Comparison of ENCODE assay signal across 9 mouse cellular contexts in the genomic region with DNA sequence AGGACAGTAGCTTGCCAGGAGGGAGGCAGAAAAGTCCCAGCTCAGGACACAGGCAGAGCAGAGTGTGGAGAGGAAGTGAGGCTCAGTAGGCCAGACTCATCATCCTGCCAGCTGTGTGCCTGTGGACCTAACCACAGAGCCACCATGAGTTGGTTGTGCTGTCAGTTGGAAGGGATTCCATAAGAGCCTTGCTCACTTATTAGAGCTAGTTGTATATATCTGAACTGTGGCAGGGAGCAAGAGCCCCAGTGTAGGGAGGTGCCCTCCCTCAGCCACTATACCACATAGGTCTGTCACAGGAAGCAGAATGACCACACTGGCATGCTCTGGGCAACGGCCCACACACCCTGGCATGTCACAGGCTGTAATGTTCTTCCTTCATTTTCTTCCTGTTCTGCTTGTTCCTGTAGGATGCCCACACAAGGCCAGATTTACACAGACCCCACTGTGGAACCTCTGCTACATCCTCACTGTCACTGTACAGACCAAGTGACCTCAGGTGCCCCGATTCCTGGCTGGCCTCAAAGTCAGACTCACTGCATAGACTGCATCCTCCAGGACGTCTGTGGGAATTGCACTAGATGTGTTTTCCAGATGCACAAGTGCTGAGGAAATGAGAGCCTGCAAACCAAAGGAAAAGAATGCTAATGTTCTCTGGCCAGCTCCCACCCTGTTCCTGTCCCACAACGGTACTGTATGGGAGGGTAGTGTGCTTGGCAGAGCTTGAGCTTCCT. TPM values are rescaled to one million over a fixed set of nuclear protein-coding genes. Genes with fewer than 3 reads are reported as not detected.
DNase-seq lines count a peak whose midpoint lies in the region; ATAC-seq and TF ChIP-seq lines count a peak whose summit lies in the region.
"Had no signal": no experiment of that assay in that cellular context is flagged by ENCODE, and none has a peak within 500 bp of the region (broad histone marks: within the 10 kb centered on the region; RNA-seq: fewer than 3 reads in every experiment).

No protein-coding gene starts in this region.

- 0 out of 2 replicates have a peak, but pooled peaks cover 2% of the 10 kb centered on the region for H3K4me1 ChIP-seq in embryonic facial prominence, embryonic 11.5 days (ENCODE audit: control insufficient read depth, insufficient read depth, low read length)
- H3K4me1 ChIP-seq in heart, postnatal 0 days (ENCODE audit: control insufficient read depth, insufficient read depth) = 0 out of 2 replicates have a peak, but pooled peaks cover 12% of the 10 kb centered on the region
- H3K4me1 ChIP-seq in midbrain, embryonic 13.5 days (replicated peaks) = peaks cover 21% of the 10 kb centered on the region

- no peaks in the 10 kb centered on the region for H3K36me3 ChIP-seq in embryonic facial prominence, embryonic 11.5 days (replicated peaks; ENCODE audit: control insufficient read depth, insufficient read depth, low read depth, low read length)
- no peaks in the 10 kb centered on the region for H3K36me3 ChIP-seq in heart, postnatal 0 days (replicated peaks; ENCODE audit: control insufficient read depth, insufficient read depth, low read length)
- no peaks in the 10 kb centered on the region for H3K36me3 ChIP-seq in midbrain, embryonic 13.5 days

- peak overlapping the region; percentile 1; the same call in 1 of the 2 replicates for H3K9ac ChIP-seq in embryonic facial prominence, embryonic 11.5 days (replicated peaks; ENCODE audit: low read length)
- no peak overlapping the region for H3K9ac ChIP-seq in heart, postnatal 0 days (replicated peaks; ENCODE audit: low read depth, low read length)
- no peak overlapping the region for H3K9ac ChIP-seq in midbrain, embryonic 13.5 days (replicated peaks)

- no peak overlapping the region for H3K4me2 ChIP-seq in embryonic facial prominence, embryonic 11.5 days (ENCODE audit: low read depth, low read length)
- H3K4me2 ChIP-seq in heart, postnatal 0 days (ENCODE audit: low read depth, low read length) = no peak overlapping the region
- no peak overlapping the region for H3K4me2 ChIP-seq in midbrain, embryonic 13.5 days (replicated peaks)

- H3K4me3 ChIP-seq in embryonic facial prominence, embryonic 11.5 days (ENCODE audit: low read depth, low read length) = no peak overlapping the region
- no peak overlapping the region for H3K4me3 ChIP-seq in heart, postnatal 0 days (ENCODE audit: low read depth, low read length)
- H3K4me3 ChIP-seq in midbrain, embryonic 13.5 days (replicated peaks) = no peak overlapping the region

- DNase-seq in 3134 (ENCODE audit: extremely low read depth, insufficient read length, low spot score) = peak; percentile 50
- no peak for DNase-seq in embryonic facial prominence, embryonic 11.5 days (ENCODE audit: low spot score)
- DNase-seq in heart, postnatal 0 days (ENCODE audit: low spot score) = peak; percentile 69
- DNase-seq in lung, postnatal 36 days = peak; percentile 63
- no peak for DNase-seq in testis, postnatal 14 days (ENCODE audit: low spot score)
- DNase-seq in left cerebral cortex, postnatal 25 days (ENCODE audit: low spot score in 2 of 2) = no peak
- DNase-seq in layer of hippocampus, postnatal 14 days (ENCODE audit: low spot score in 2 of 2) = no peak
- DNase-seq: cerebellum, adult 2 months had no signal

- no peak overlapping the region for H3K27ac ChIP-seq in embryonic facial prominence, embryonic 11.5 days (replicated peaks; ENCODE audit: low read depth, low read length)
- H3K27ac ChIP-seq in heart, postnatal 0 days (ENCODE audit: low read depth) = peak overlapping the region; percentile 14
- H3K27ac ChIP-seq in midbrain, embryonic 13.5 days = no peak overlapping the region

- 0 out of 2 replicates have a peak, but pooled peaks have one; percentile 65 for TF ChIP-seq EP300 in heart, postnatal 0 days (IDR thresholded peaks at IDR 0.05; ENCODE audit: low read depth)

- intact Hi-C loops in left cerebral cortex, postnatal 25 days (cut with DNase I) = no loop called here

- ATAC-seq in embryonic facial prominence, embryonic 11.5 days (replicated peaks; ENCODE audit: insufficient number of reproducible peaks, low FRiP score, low TSS enrichment, low read depth) = no peak
- peak; percentile 82 for ATAC-seq in heart, postnatal 0 days (ENCODE audit: insufficient read depth, low read depth)
- no peak for ATAC-seq in midbrain, embryonic 13.5 days

- no peaks in the 10 kb centered on the region for H3K9me3 ChIP-seq in embryonic facial prominence, embryonic 11.5 days (replicated peaks; ENCODE audit: control insufficient read depth, low read length)
- H3K9me3 ChIP-seq in heart, postnatal 0 days (replicated peaks; ENCODE audit: control insufficient read depth, low read length) = no peaks in the 10 kb centered on the region
- H3K9me3 ChIP-seq in midbrain, embryonic 13.5 days = no peaks in the 10 kb centered on the region

- TF ChIP-seq CTCF in heart, postnatal 0 days (IDR thresholded peaks at IDR 0.05; ENCODE audit: low read depth) = no peak

- no peaks in the 10 kb centered on the region for H3K27me3 ChIP-seq in embryonic facial prominence, embryonic 11.5 days (ENCODE audit: control insufficient read depth, insufficient read depth, low read length)
- H3K27me3 ChIP-seq in heart, postnatal 0 days (ENCODE audit: control insufficient read depth, insufficient read depth, low read length) = 0 out of 2 replicates have a peak, but pooled peaks cover 2% of the 10 kb centered on the region
- no peaks in the 10 kb centered on the region for H3K27me3 ChIP-seq in midbrain, embryonic 13.5 days

- WGBS in embryonic facial prominence, embryonic 11.5 days = 63% methylated on average over 4 of the region's 4 CpGs
- WGBS in heart, postnatal 0 days = 47% methylated on average over 4 of the region's 4 CpGs
- WGBS in midbrain, embryonic 13.5 days = 82% methylated on average over 4 of the region's 4 CpGs

RNA-seq across cellular contexts. Expression of a gene that starts 45.2 kb away (rescaled TPM):
- polyA plus RNA-seq in embryonic facial prominence, embryonic 11.5 days (2014; fragmentation: Nextera tagmentation; extraction: Ambion mirVana) = 6.7 and 7.2 TPM in 2 replicates
- total RNA-seq in heart, postnatal 0 days (2014; rRNA removed; ENCODE audit: low replicate concordance) = 9.8 and 11.7 TPM in 2 replicates
- 0.74 and 0.97 TPM in 2 replicates for polyA plus RNA-seq in heart, postnatal 0 days (2015; fragmentation: Nextera tagmentation; extraction: Ambion mirVana)
- 10 to 100 TPM; 13.2 to 13.8 TPM for total RNA-seq in left cerebral cortex, postnatal 25 days (2021)
- 10 to 100 TPM; 11.4 to 13.3 TPM for total RNA-seq in layer of hippocampus, postnatal 14 days (2021)
- polyA plus RNA-seq in midbrain, embryonic 13.5 days (2015; fragmentation: Nextera tagmentation; extraction: Ambion mirVana) = 3.1 and 3.4 TPM in 2 replicates

RNA-seq across cellular contexts. Expression of a gene that starts 45.3 kb away (rescaled TPM):
- 45.1 TPM in 2 replicates for polyA plus RNA-seq in embryonic facial prominence, embryonic 11.5 days (2014; fragmentation: Nextera tagmentation; extraction: Ambion mirVana)
- 31.8 and 46.3 TPM in 2 replicates for total RNA-seq in heart, postnatal 0 days (2014; rRNA removed; ENCODE audit: low replicate concordance)
- 14.1 and 17.2 TPM in 2 replicates for polyA plus RNA-seq in heart, postnatal 0 days (2015; fragmentation: Nextera tagmentation; extraction: Ambion mirVana)
- 10 to 100 TPM; 21.2 to 21.8 TPM for total RNA-seq in left cerebral cortex, postnatal 25 days (2021)
- 10 to 100 TPM; 19.5 to 21.3 TPM for total RNA-seq in layer of hippocampus, postnatal 14 days (2021)
- polyA plus RNA-seq in midbrain, embryonic 13.5 days (2015; fragmentation: Nextera tagmentation; extraction: Ambion mirVana) = 26.4 and 27.1 TPM in 2 replicates

Comparison
In these comparisons a context has a peak if more than half of its experiments do, and no peak if none do; other contexts are left out.
1. DNase-seq: peak in 3134 (single experiment), heart, postnatal 0 days (single experiment) and lung, postnatal 36 days (single experiment); none in embryonic facial prominence, embryonic 11.5 days (single experiment), testis, postnatal 14 days (single experiment), left cerebral cortex, postnatal 25 days (0 of 2) and layer of hippocampus, postnatal 14 days (0 of 2).